Mouse (Mus musculus) large intestine, adult 2 months (tissue): Measurements from ENCODE around the gene Sphk2. TPM values are rescaled to one million over a fixed set of nuclear protein-coding genes. Genes with fewer than 3 reads are reported as not detected.

Experiments used
- DNase-seq: peaks from one replicate; pipeline ENCODE4 v3.0.0-alpha.2; 2012; ENCODE audit warnings: low read depth, low spot score
- WGBS: fragments of 180-500 bp; shearing (Covaris S2); methylation state at CpG from one replicate; pipeline ENCODE4 v1.1.7; 2018; 5-methylcytosine and 5-hydroxymethylcytosine counted together
- polyA plus RNA-seq: library from polyadenylated mRNA; depleted of rRNA; stranded (reverse); fragments of >200 nt; gene quantifications from 2 replicates; pipeline ENCODE4 v1.2.3, GENCODE M21; 2012

The Sphk2 gene
- polyA plus RNA-seq, 1 experiment = 51.9 TPM

DNA sequence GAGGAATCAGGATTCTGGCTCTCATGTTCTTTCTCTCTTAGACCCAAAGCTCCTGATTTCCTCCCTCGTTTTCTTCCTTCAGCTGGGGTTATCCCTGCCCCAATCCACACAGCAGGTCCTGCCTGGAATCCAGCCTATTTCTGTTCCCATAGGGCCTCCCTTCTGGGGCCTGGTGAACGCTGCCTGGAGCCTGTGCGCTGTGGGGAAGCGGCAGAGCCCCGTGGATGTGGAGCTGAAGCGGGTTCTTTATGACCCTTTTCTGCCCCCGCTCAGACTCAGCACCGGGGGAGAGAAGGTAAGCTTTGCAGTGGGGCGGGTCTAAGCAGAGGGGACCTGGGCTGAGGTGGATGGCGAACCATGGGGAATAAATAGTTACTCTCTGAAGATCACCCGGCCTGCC, 16.7 kb downstream of the Sphk2 start:
- DNase-seq = no peak
- 35% methylated on average over 11 of the region's 11 CpGs for WGBS

GRCm38 (mm10) chr7:45700301-45701015, 17.3 kb downstream of the Sphk2 start:
- 3% methylated on average over 20 of the region's 20 CpGs for WGBS
- DNase-seq = no peak

DNA sequence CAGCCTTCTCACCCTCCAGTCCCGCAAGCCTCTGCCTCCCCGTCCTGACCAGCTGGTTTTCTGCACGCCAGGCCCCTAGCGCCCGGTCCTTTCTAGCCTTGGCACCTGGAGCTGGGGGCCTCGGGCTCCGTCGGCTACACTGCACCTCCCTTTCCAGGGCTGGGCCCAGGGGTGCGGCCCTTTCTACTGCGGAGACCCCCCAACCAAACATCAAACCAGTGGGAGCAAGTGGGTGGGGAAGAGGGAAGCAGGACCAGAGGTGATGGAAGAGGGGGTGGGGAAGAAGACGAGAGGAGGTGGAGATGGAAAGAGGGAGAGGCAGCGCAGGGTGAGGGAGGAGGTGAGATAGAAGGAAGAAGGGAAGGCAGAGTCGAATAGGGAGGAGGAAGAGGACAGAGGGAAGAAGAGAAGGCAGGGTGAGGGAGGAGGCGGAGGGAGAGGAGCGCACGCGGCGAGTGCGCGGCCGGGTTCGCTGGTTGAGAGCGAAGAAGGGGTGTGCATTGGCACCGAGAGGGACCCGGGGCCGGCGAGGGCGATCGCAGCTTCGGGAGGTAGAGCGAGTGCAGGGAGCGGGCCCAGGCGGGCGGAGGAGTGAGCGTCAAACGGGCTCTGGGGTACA, 18.2 kb downstream of the Sphk2 start, which contains the start of gene Car11:
Gene Car11, plus strand, starts transcription at position 321 of the 619 bp plus-strand sequence.
- 8% methylated on average over 36 of the region's 36 CpGs for WGBS
- DNase-seq = no peak

DNA sequence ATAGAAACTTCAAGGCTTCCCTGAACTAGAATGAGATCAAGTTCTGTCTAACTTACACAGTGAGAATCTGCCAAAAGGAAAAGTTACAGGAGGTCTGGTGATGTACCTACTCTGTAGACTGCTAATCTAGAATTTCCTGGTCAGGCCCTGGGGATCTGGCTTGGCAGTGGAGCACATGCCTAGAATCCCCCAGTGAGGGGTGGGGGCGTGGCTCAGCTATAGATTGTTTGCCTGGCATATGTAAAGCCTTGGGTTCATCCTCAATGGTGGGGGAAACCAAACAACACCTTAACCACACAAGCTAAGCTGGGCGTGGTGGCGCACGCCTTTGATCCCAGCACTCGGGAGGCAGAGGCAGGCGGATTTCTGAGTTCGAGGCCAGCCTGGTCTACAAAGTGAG, 19.9 kb downstream of the Sphk2 start:
- DNase-seq = no peak
- 82% methylated on average over 7 of the region's 7 CpGs for WGBS

DNA sequence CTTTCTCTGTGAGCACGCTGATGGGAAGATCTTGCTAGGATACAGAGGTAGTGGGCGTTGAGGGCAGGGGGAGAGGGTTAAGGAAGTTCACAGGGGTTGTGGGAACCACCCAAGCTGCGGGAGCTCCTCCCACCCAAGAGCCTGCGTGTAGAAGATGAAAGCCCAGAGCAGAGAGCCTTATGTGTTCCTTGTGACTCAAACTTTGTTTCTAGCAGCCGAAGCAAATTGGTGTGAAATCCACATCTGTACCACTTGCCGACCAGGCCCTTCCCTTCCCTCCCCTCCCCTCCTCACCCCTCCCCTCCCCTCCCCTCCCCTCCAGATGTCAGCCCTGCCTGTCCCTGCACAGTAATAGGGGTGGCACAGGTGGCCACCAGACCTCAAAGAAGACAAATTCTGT, 22.7 kb downstream of the Sphk2 start:
- 40% methylated on average over 6 of the region's 6 CpGs for WGBS
- DNase-seq = no peak

- 92% methylated on average over 50 of the region's 50 CpGs for WGBS
- DNase-seq = no peak
Observed at GRCm38 (mm10) chr7:45693921-45694591, 23.7 kb downstream of the Sphk2 start, which contains the start of gene Sec1. Gene Sec1 (minus strand): TSS chr7:45694402.

- no peak for DNase-seq
- WGBS = 92% methylated on average over 2 of the region's 2 CpGs
Observed at GRCm38 (mm10) chr7:45692364-45692763, 25.4 kb downstream of the Sphk2 start.

DNA sequence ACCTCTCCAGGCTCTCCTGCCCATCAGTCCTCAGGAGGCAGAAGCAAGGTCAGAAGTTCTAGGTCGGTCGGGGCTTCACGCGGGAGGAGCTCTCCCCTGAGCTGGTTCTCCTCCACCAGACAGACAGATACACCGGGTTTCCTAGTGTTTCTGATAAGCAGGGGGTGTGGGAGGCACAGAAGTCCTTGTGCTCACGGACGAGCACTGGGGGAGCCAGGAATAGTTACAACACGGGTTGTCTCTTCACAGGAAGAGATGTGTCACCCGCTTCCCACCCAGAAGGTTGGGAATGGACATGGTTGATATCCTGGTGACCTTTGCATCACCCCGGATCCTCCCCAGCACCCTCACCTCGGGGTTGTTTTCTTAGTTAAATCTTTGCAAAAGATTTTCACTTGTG, 28.0 kb downstream of the Sphk2 start:
- no peak for DNase-seq
- WGBS = 75% methylated on average over 11 of the region's 11 CpGs

DNA sequence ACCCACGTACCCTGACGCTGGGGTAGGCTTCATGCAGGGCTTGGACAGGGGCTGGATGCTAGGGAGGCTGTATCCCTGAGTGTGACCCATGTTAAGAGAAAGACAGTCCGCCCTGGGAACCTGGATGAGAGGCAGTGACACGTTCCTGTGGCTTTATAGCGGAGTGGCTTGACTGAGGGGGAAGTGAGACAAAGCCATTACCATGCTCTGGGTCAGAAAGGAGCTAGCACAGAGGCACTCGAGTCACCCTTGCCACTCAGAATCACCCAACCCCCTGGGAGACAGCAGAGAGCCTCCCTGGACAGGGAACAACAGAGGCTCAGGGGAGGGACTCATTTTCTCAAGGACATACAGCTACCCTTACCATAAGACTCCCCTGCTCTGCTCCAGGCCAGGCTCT, 28.7 kb downstream of the Sphk2 start:
- WGBS = 71% methylated on average over 6 of the region's 6 CpGs
- DNase-seq = no peak

- DNase-seq = no peak
- WGBS = 48% methylated on average over 3 of the region's 3 CpGs
Observed at GRCm38 (mm10) chr7:45686841-45687240, 31.0 kb downstream of the Sphk2 start.

GRCm38 (mm10) chr7:45685811-45686210, 32.0 kb downstream of the Sphk2 start:
- DNase-seq = no peak
- WGBS = 67% methylated on average over 10 of the region's 10 CpGs

- WGBS = 88% methylated on average over 7 of the region's 7 CpGs
- no peak for DNase-seq
Observed at GRCm38 (mm10) chr7:45683396-45684050, 34.3 kb downstream of the Sphk2 start, which contains the start of gene Ntn5. Gene Ntn5 (plus strand): TSS chr7:45684022.

DNA sequence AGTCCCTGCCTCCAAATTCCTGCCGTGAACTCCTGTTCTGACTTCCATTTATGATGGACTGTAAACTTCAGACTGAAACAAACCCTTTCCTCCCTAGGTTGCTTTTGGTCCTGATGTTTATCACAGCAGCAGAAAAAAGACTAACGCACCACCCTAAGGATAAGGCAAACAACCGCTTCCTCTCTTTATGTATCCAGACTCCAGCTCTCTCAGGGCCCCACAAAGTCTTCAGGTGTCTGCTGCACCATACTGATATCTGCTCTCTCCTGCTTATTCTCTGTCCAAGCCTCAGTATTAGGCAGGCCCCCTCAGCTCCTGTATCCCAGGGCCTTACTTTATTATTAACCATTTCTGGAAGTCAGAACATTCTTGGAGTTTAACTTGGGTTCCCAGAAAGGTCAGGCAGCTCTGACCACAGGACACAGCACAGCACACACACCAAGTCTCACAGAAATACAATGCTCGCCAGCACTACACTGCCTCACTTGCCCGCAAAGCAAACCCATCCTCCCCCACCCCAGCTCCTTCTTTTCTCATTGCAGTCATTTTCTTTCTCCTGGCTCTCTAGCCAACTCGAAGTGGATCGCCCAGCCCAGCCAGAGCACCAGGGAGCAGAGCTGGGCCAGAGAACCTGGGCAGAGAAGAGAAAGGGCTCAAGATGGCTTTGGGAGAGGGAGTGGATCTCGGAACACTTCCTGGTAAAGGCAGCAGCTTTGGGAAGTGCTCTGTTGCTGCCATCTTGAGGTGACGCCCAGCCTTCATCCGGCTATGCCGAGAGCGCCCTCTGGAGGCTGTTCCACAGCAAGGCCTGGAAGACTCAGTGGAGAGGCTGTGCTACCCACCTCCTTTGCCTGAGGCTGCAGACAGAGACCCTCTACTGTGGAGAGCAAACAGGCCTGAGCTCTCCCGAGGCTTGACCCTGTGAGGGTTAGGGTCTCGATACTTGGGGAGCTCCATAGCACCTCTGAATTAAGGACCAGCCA, 35.4 kb downstream of the Sphk2 start:
- 27% methylated on average over 14 of the region's 14 CpGs for whole genome bisulfite sequencing
- no peak for DNase-seq

GRCm38 (mm10) chr7:45681046-45681736, 36.6 kb downstream of the Sphk2 start:
- WGBS = 38% methylated on average over 8 of the region's 8 CpGs
- no peak for DNase-seq

- WGBS = 36% methylated on average over 14 of the region's 14 CpGs
Observed at GRCm38 (mm10) chr7:45679966-45680621, 37.7 kb downstream of the Sphk2 start.

DNA sequence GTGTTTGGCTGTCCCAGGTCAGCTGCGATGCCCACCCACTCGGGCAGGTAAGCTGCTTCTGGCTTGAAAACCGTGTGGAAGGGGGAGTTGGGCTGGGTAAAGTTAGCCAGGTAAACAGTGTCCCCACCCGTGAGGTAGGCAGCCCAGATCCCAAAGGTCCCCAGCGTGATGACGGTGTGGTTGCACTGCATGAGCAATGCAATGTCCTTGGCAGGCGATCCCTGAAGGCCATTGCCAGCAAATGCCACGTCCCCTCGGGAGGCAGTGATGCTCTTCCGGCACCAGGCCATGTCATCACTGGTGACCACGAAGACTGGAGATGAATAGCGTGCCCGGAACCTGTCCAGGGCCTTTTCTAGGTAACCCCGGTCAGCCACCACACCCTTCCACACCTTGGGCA, 39.3 kb downstream of the Sphk2 start:
- no peak for DNase-seq
- WGBS = 76% methylated on average over 14 of the region's 14 CpGs

More at GRCm38 (mm10) chr7:45679966-45680621, 37.7 kb downstream of the Sphk2 start:
- DNase-seq = no peak

- DNase-seq = no peak
Observed at GRCm38 (mm10) chr7:45677627-45678295, 40.0 kb downstream of the Sphk2 start.

More at GRCm38 (mm10) chr7:45677627-45678295, 40.0 kb downstream of the Sphk2 start:
- 38% methylated on average over 7 of the region's 7 CpGs for WGBS
